Mouse (Mus musculus): Measurements from ENCODE around the gene H2-Ob.

- TF ChIP-seq CTCF (IDR thresholded peaks at IDR 0.05; ENCODE audit: control insufficient read depth, insufficient read depth, low read length) = no peak
- no peak for TF ChIP-seq POLR2A (IDR thresholded peaks at IDR 0.05; ENCODE audit: borderline replicate concordance, control insufficient read depth, low read depth, low read length)
These were observed 53.9 kb downstream of the H2-Ob start for GRCm38 (mm10) chr17:34292570-34292969.

Measured in bone marrow, adult 2 months (tissue).